Mouse (Mus musculus) C2C12 (cell line): ENCODE results near the gene Map4k3. TPM values are rescaled to one million over a fixed set of nuclear protein-coding genes. Genes with fewer than 3 reads are reported as not detected.
A peak's percentile ranks its signal among the peaks of the same experiment; 100 is the strongest.

ENCODE experiments used
- H3K27me3 ChIP-seq: one replicate; pipeline ENCODE4 v1.6.1; 2011; ENCODE audit not compliant: control insufficient read depth, insufficient read depth, insufficient read length
- H3K36me3 ChIP-seq: one replicate; pipeline ENCODE4 v1.6.1; 2011; ENCODE audit not compliant: control insufficient read depth, insufficient read depth
- H3K4me3 ChIP-seq: one replicate; pipeline ENCODE4 v1.5.1; 2011; ENCODE audit warnings: mild to moderate bottlenecking, control low read depth; ENCODE audit not compliant: poor library complexity, insufficient read depth, severe bottlenecking
- H3K79me2 ChIP-seq: one replicate; pipeline ENCODE4 v1.6.1; 2011; ENCODE audit not compliant: control insufficient read depth, insufficient read depth
- H3K79me3 ChIP-seq: one replicate; pipeline ENCODE4 v1.6.1; 2011; ENCODE audit warnings: low read depth, control low read depth
- H3ac ChIP-seq: one replicate; pipeline ENCODE3; 2011; ENCODE audit warnings: low read depth; ENCODE audit not compliant: control insufficient read depth, insufficient read length
- CEBPB ChIP-seq: IDR thresholded peaks from one replicate; pipeline ENCODE4 v1.6.1; 2011; ENCODE audit warnings: low read depth, mild to moderate bottlenecking, control low read depth, moderate library complexity
- CTCF ChIP-seq: IDR thresholded peaks from one replicate; pipeline ENCODE4 v1.5.1; 2011; ENCODE audit not compliant: control insufficient read depth, insufficient read depth, insufficient read length
- FOSL1 ChIP-seq: IDR thresholded peaks from one replicate; pipeline ENCODE4 v1.8.0; 2011; ENCODE audit warnings: mild to moderate bottlenecking, low read length; ENCODE audit not compliant: poor library complexity, insufficient read depth, severe bottlenecking
- MAX ChIP-seq: IDR thresholded peaks from one replicate; pipeline ENCODE4 v1.6.1; 2011; ENCODE audit warnings: mild to moderate bottlenecking, control low read depth
- MYOD1 ChIP-seq: IDR thresholded peaks from one replicate; pipeline ENCODE4 v1.6.1; 2011; ENCODE audit warnings: low read depth; ENCODE audit not compliant: control insufficient read depth, insufficient read length
- MYOG ChIP-seq: IDR thresholded peaks from one replicate; pipeline ENCODE4 v1.6.1; 2011; ENCODE audit not compliant: control insufficient read depth, insufficient read length; ENCODE audit errors: extremely low read depth
- USF1 ChIP-seq: IDR thresholded peaks from one replicate; pipeline ENCODE4 v1.6.1; 2011; ENCODE audit warnings: low read depth, mild to moderate bottlenecking, control low read depth, moderate library complexity
- polyA plus RNA-seq: library from polyadenylated mRNA; unstranded; fragments of >200 nt; fragmentation: generic; extraction: Trizol; gene quantifications from one replicate; pipeline ENCODE4 v1.2.1, GENCODE M21; 2012; ENCODE audit warnings: missing spikeins

The Map4k3 gene
- polyA plus RNA-seq, 1 experiment = 3.0 TPM

GRCm38 (mm10) chr17:80603079-80603625 is 125.1 kb downstream of the Map4k3 start:
- H3K36me3 ChIP-seq = peaks cover 35% of the 10 kb centered on the region
- TF ChIP-seq CEBPB = no peak
- no peak for TF ChIP-seq CTCF
- TF ChIP-seq MYOD1 = no peak
- no peak for TF ChIP-seq MAX
- no peak for TF ChIP-seq USF1
- no peak for TF ChIP-seq FOSL1
- no peak for TF ChIP-seq MYOG
- no peaks in the 10 kb centered on the region for H3K79me3 ChIP-seq
- no peak overlapping the region for H3K4me3 ChIP-seq
- H3ac ChIP-seq = no peak overlapping the region
- no peaks in the 10 kb centered on the region for H3K79me2 ChIP-seq
- H3K27me3 ChIP-seq = no peaks in the 10 kb centered on the region

- no peaks in the 10 kb centered on the region for H3K79me3 ChIP-seq
- H3K36me3 ChIP-seq = peaks cover 39% of the 10 kb centered on the region
- TF ChIP-seq MAX (no peak), CEBPB (no peak), MYOG (no peak), CTCF (peak; percentile 6), FOSL1 (no peak), MYOD1 (no peak)
These were observed 126.9 kb downstream of the Map4k3 start for GRCm38 (mm10) chr17:80601371-80601770.

GRCm38 (mm10) chr17:80583051-80583450 is 145.2 kb downstream of the Map4k3 start:
- no peaks in the 10 kb centered on the region for H3K27me3 ChIP-seq
- peaks cover 3% of the 10 kb centered on the region for H3K36me3 ChIP-seq
- H3K79me2 ChIP-seq = no peaks in the 10 kb centered on the region
- TF ChIP-seq MYOG = no peak
- TF ChIP-seq USF1 = no peak
- TF ChIP-seq FOSL1 = no peak
- no peak for TF ChIP-seq MYOD1
- no peak overlapping the region for H3K4me3 ChIP-seq
- no peaks in the 10 kb centered on the region for H3K79me3 ChIP-seq
- H3ac ChIP-seq = no peak overlapping the region

More at GRCm38 (mm10) chr17:80601371-80601770, 126.9 kb downstream of the Map4k3 start:
- Histone ChIP-seq H3K27me3 (no peaks in the 10 kb centered on the region), H3K79me2 (no peaks in the 10 kb centered on the region), H3K4me3 (no peak overlapping the region), H3ac (no peak overlapping the region)

GRCm38 (mm10) chr17:80579901-80580300 is 148.4 kb downstream of the Map4k3 start:
- Histone ChIP-seq H3K79me3 (no peaks in the 10 kb centered on the region), H3K79me2 (no peaks in the 10 kb centered on the region), H3ac (no peak overlapping the region), H3K27me3 (no peaks in the 10 kb centered on the region), H3K36me3 (peaks cover 3% of the 10 kb centered on the region), H3K4me3 (no peak overlapping the region)
- TF ChIP-seq CEBPB = no peak
- no peak for TF ChIP-seq USF1
- TF ChIP-seq FOSL1 = no peak
- no peak for TF ChIP-seq CTCF
- TF ChIP-seq MAX = no peak
- no peak for TF ChIP-seq MYOG
- no peak for TF ChIP-seq MYOD1

- Histone ChIP-seq H3K36me3 (peaks cover 3% of the 10 kb centered on the region), H3K4me3 (no peak overlapping the region), H3K27me3 (no peaks in the 10 kb centered on the region), H3K79me3 (no peaks in the 10 kb centered on the region), H3K79me2 (no peaks in the 10 kb centered on the region), H3ac (no peak overlapping the region)
- TF ChIP-seq MAX = no peak
- no peak for TF ChIP-seq FOSL1
- TF ChIP-seq CEBPB = no peak
- no peak for TF ChIP-seq MYOD1
These were observed 149.2 kb downstream of the Map4k3 start for GRCm38 (mm10) chr17:80579089-80579488.

GRCm38 (mm10) chr17:80578041-80578440 is 150.2 kb downstream of the Map4k3 start:
- no peaks in the 10 kb centered on the region for H3K79me2 ChIP-seq
- no peaks in the 10 kb centered on the region for H3K79me3 ChIP-seq
- H3K36me3 ChIP-seq = peaks cover 3% of the 10 kb centered on the region
- H3ac ChIP-seq = no peak overlapping the region
- no peaks in the 10 kb centered on the region for H3K27me3 ChIP-seq
- TF ChIP-seq MYOD1 (no peak), MAX (no peak), CEBPB (no peak), FOSL1 (no peak), CTCF (no peak), MYOG (no peak), USF1 (no peak)
- H3K4me3 ChIP-seq = no peak overlapping the region
